Comparison of ENCODE assay signal across 33 mouse cellular contexts in genomic region chr11:77502481-77502880, GRCm38 (mm10). TPM values are rescaled to one million over a fixed set of nuclear protein-coding genes. Genes with fewer than 3 reads are reported as not detected.
DNase-seq lines count a peak whose midpoint lies in the region; ATAC-seq and TF ChIP-seq lines count a peak whose summit lies in the region.
"Had no signal": no experiment of that assay in that cellular context is flagged by ENCODE, and none has a peak within 500 bp of the region (broad histone marks: within the 10 kb centered on the region; RNA-seq: fewer than 3 reads in every experiment).

No protein-coding gene starts in this region.

- no peaks in the 10 kb centered on the region for H3K27me3 ChIP-seq in hindbrain, embryonic 12.5 days
- H3K27me3 ChIP-seq in hindbrain, postnatal 0 days (ENCODE audit: insufficient read depth, low read length) = no peaks in the 10 kb centered on the region
- no peaks in the 10 kb centered on the region for H3K27me3 ChIP-seq in midbrain, embryonic 12.5 days
- H3K27me3 ChIP-seq in midbrain, postnatal 0 days (ENCODE audit: insufficient read depth, low read length) = no peaks in the 10 kb centered on the region
- no peaks in the 10 kb centered on the region for H3K27me3 ChIP-seq in stomach, embryonic 16.5 days (ENCODE audit: control insufficient read depth, insufficient read depth, low read length)
- H3K27me3 ChIP-seq: embryonic facial prominence, embryonic 12.5 days; hindbrain, embryonic 13.5 days; limb, embryonic 12.5 days; lung, embryonic 15.5 days; neural tube, embryonic 13.5 days had no signal

- no peak overlapping the region for H3K4me2 ChIP-seq in hindbrain, embryonic 12.5 days (replicated peaks)
- no peak overlapping the region for H3K4me2 ChIP-seq in hindbrain, postnatal 0 days (ENCODE audit: low read depth, low read length)
- no peak overlapping the region for H3K4me2 ChIP-seq in midbrain, embryonic 12.5 days (replicated peaks)
- no peak overlapping the region for H3K4me2 ChIP-seq in midbrain, postnatal 0 days (ENCODE audit: low read depth, low read length, poor library complexity, severe bottlenecking)
- no peak overlapping the region for H3K4me2 ChIP-seq in stomach, embryonic 16.5 days (ENCODE audit: low read depth, low read length)
- H3K4me2 ChIP-seq: embryonic facial prominence, embryonic 12.5 days; heart, embryonic 11.5 days; hindbrain, embryonic 13.5 days; limb, embryonic 12.5 days; lung, embryonic 15.5 days; neural tube, embryonic 13.5 days had no signal

- intact Hi-C loops in gastrocnemius, adult 2 months (cut with DNase I) = loop anchor here (5.0 to 10.0 kb wide), 2 partner anchors 35 to 398 kb away; no protein-coding TSS in a partner anchor

- peaks cover 31% of the 10 kb centered on the region for H3K4me1 ChIP-seq in hindbrain, embryonic 12.5 days
- H3K4me1 ChIP-seq in hindbrain, postnatal 0 days (ENCODE audit: insufficient read depth, low read length) = peaks cover 16% of the 10 kb centered on the region; the same call in 1 of the 2 replicates
- peaks cover 25% of the 10 kb centered on the region for H3K4me1 ChIP-seq in midbrain, embryonic 12.5 days
- H3K4me1 ChIP-seq in midbrain, postnatal 0 days (ENCODE audit: insufficient read depth, low read length) = no peaks in the 10 kb centered on the region
- H3K4me1 ChIP-seq in stomach, embryonic 16.5 days (ENCODE audit: control insufficient read depth, insufficient read depth, low read length) = peaks cover 17% of the 10 kb centered on the region

- H3K4me3 ChIP-seq in gastrocnemius, adult 2 months = no peak overlapping the region
- H3K4me3 ChIP-seq in hindbrain, embryonic 12.5 days = no peak overlapping the region
- no peak overlapping the region for H3K4me3 ChIP-seq in hindbrain, postnatal 0 days (ENCODE audit: low read length)
- no peak overlapping the region for H3K4me3 ChIP-seq in midbrain, embryonic 12.5 days
- H3K4me3 ChIP-seq in midbrain, postnatal 0 days (ENCODE audit: low read depth, low read length) = no peak overlapping the region
- H3K4me3 ChIP-seq in stomach, embryonic 16.5 days (replicated peaks; ENCODE audit: low read length) = no peak overlapping the region
- H3K4me3 ChIP-seq: embryonic facial prominence, embryonic 12.5 days; forebrain, embryonic 10.5 days; hindbrain, embryonic 13.5 days; left cerebral cortex, adult 2 months; limb, embryonic 12.5 days; lung, embryonic 15.5 days; midbrain, embryonic 10.5 days; neural tube, embryonic 13.5 days had no signal

- DNase-seq in gastrocnemius, adult 2 months = no peak
- DNase-seq in gastrocnemius, adult 8-10 months (ENCODE audit: low spot score in 2 of 2) = no peak
- DNase-seq in hindbrain, postnatal 0 days (ENCODE audit: low spot score) = no peak
- no peak for DNase-seq in midbrain, postnatal 0 days (ENCODE audit: low spot score)
- DNase-seq in thymus, adult 18-20 months = no peak
- DNase-seq: adrenal gland, postnatal 25 days; cerebellum, postnatal 14 days; heart, postnatal 10 days; kidney, postnatal 14 days; thymus, postnatal 4 days had no signal

- H3K27ac ChIP-seq in gastrocnemius, adult 2 months = peak overlapping the region; percentile 70
- H3K27ac ChIP-seq in hindbrain, embryonic 12.5 days = no peak overlapping the region
- no peak overlapping the region for H3K27ac ChIP-seq in hindbrain, postnatal 0 days
- H3K27ac ChIP-seq in midbrain, embryonic 12.5 days (replicated peaks) = no peak overlapping the region
- H3K27ac ChIP-seq in midbrain, postnatal 0 days (ENCODE audit: low read depth, low read length) = no peak overlapping the region
- peak overlapping the region; percentile 34; the same call in 1 of the 2 replicates for H3K27ac ChIP-seq in stomach, embryonic 16.5 days (ENCODE audit: low read length)
- H3K27ac ChIP-seq: embryonic facial prominence, embryonic 12.5 days; forebrain, embryonic 10.5 days; hindbrain, embryonic 13.5 days; limb, embryonic 12.5 days; lung, embryonic 15.5 days; midbrain, embryonic 10.5 days; neural tube, embryonic 13.5 days had no signal

- peak overlapping the region; percentile 5; the same call in 1 of the 2 replicates for H3K9ac ChIP-seq in hindbrain, embryonic 12.5 days
- no peak overlapping the region for H3K9ac ChIP-seq in hindbrain, postnatal 0 days (replicated peaks; ENCODE audit: low read length)
- 0 out of 2 replicates have a peak overlapping the region, but pooled peaks have one; percentile 6 for H3K9ac ChIP-seq in midbrain, embryonic 12.5 days (replicated peaks)
- no peak overlapping the region for H3K9ac ChIP-seq in midbrain, postnatal 0 days (replicated peaks; ENCODE audit: low read length, poor library complexity, severe bottlenecking)
- no peak overlapping the region for H3K9ac ChIP-seq in stomach, embryonic 16.5 days (ENCODE audit: low read length)
- H3K9ac ChIP-seq: embryonic facial prominence, embryonic 12.5 days; hindbrain, embryonic 13.5 days; lung, embryonic 15.5 days; neural tube, embryonic 13.5 days had no signal

- no peaks in the 10 kb centered on the region for H3K9me3 ChIP-seq in hindbrain, embryonic 12.5 days (replicated peaks)
- no peaks in the 10 kb centered on the region for H3K9me3 ChIP-seq in hindbrain, postnatal 0 days (ENCODE audit: low read length)
- no peaks in the 10 kb centered on the region for H3K9me3 ChIP-seq in midbrain, embryonic 12.5 days
- H3K9me3 ChIP-seq in midbrain, postnatal 0 days (ENCODE audit: low read length) = no peaks in the 10 kb centered on the region
- H3K9me3 ChIP-seq in stomach, embryonic 16.5 days (replicated peaks; ENCODE audit: control insufficient read depth, low read length) = no peaks in the 10 kb centered on the region
- H3K9me3 ChIP-seq: embryonic facial prominence, embryonic 12.5 days; forebrain, embryonic 10.5 days; hindbrain, embryonic 13.5 days; limb, embryonic 12.5 days; lung, embryonic 15.5 days; midbrain, embryonic 10.5 days; neural tube, embryonic 13.5 days had no signal

- peaks cover 74% of the 10 kb centered on the region for H3K36me3 ChIP-seq in hindbrain, embryonic 12.5 days
- peaks cover 55% of the 10 kb centered on the region for H3K36me3 ChIP-seq in hindbrain, postnatal 0 days (ENCODE audit: insufficient read depth, low read length)
- H3K36me3 ChIP-seq in midbrain, embryonic 12.5 days = peaks cover 78% of the 10 kb centered on the region
- H3K36me3 ChIP-seq in midbrain, postnatal 0 days (ENCODE audit: insufficient read depth, low read length) = peaks cover 72% of the 10 kb centered on the region
- H3K36me3 ChIP-seq in stomach, embryonic 16.5 days (ENCODE audit: control insufficient read depth, insufficient read depth, low read length) = peaks cover 39% of the 10 kb centered on the region

- WGBS in hindbrain, embryonic 12.5 days = 93% methylated on average over 6 of the region's 6 CpGs
- WGBS in hindbrain, postnatal 0 days = 86% methylated on average over 6 of the region's 6 CpGs
- 88% methylated on average over 6 of the region's 6 CpGs for WGBS in midbrain, embryonic 12.5 days
- 87% methylated on average over 6 of the region's 6 CpGs for WGBS in midbrain, postnatal 0 days
- 75% methylated on average over 6 of the region's 6 CpGs for WGBS in stomach, embryonic 16.5 days

- no peak for TF ChIP-seq CTCF in gastrocnemius, adult 2 months (IDR thresholded peaks at IDR 0.05)
- TF ChIP-seq CTCF in hindbrain, postnatal 0 days (IDR thresholded peaks at IDR 0.05; ENCODE audit: low read depth) = no peak
- no peak for TF ChIP-seq CTCF in midbrain, postnatal 0 days (IDR thresholded peaks at IDR 0.05)

- no peak for ATAC-seq in hindbrain, embryonic 12.5 days (ENCODE audit: low FRiP score)
- no peak for ATAC-seq in hindbrain, postnatal 0 days
- ATAC-seq in midbrain, embryonic 12.5 days (ENCODE audit: low FRiP score, low read depth) = no peak
- no peak for ATAC-seq in midbrain, postnatal 0 days (ENCODE audit: low FRiP score)
- no peak for ATAC-seq in stomach, embryonic 16.5 days (ENCODE audit: insufficient read depth, low FRiP score)
- ATAC-seq: CD4-positive, CD25-positive, alpha-beta regulatory T cell, adult 4 months; forebrain, embryonic 16.5 days; intestine, postnatal 0 days; midbrain, embryonic 16.5 days had no signal

RNA-seq across cellular contexts. Expression of gene Git1, which starts 9.1 kb away (rescaled TPM):
- total RNA-seq in gastrocnemius, adult 2 months (2021) = 10 to 100 TPM; 25.9 to 33.3 TPM
- 10 to 100 TPM; 25.7 to 34.1 (median 29.7) TPM for total RNA-seq in gastrocnemius, adult 8-10 months (2022)
- polyA plus RNA-seq in hindbrain, embryonic 12.5 days (2016; fragmentation: Nextera tagmentation; extraction: Ambion mirVana) = 10.9 and 13.4 TPM in 2 replicates
- total RNA-seq in hindbrain, postnatal 0 days (2014; rRNA removed) = 126 and 127 TPM in 2 replicates
- polyA plus RNA-seq in hindbrain, postnatal 0 days (2015; fragmentation: Nextera tagmentation; extraction: Ambion mirVana) = 13.8 and 15.0 TPM in 2 replicates
- polyA plus RNA-seq in midbrain, embryonic 12.5 days (2016; fragmentation: Nextera tagmentation; extraction: Ambion mirVana) = 12.9 and 13.0 TPM in 2 replicates
- 111 and 143 TPM in 2 replicates for total RNA-seq in midbrain, postnatal 0 days (2014; rRNA removed)
- 18.5 and 19.6 TPM in 2 replicates for polyA plus RNA-seq in midbrain, postnatal 0 days (2015; fragmentation: Nextera tagmentation; extraction: Ambion mirVana)
- 7.9 and 9.1 TPM in 2 replicates for polyA plus RNA-seq in stomach, embryonic 16.5 days (2015; fragmentation: Nextera tagmentation; extraction: Ambion mirVana)

RNA-seq across cellular contexts. Expression of gene Abhd15, which starts 12.4 kb away (rescaled TPM):
- under 1 TPM; 0.18 to 0.50 TPM for total RNA-seq in gastrocnemius, adult 2 months (2021)
- under 1 TPM; 0.10 to 0.92 (median 0.39) TPM for total RNA-seq in gastrocnemius, adult 8-10 months (2022)
- polyA plus RNA-seq in hindbrain, embryonic 12.5 days (2016; fragmentation: Nextera tagmentation; extraction: Ambion mirVana) = 3.5 and 4.2 TPM in 2 replicates
- 3.6 and 4.7 TPM in 2 replicates for total RNA-seq in hindbrain, postnatal 0 days (2014; rRNA removed)
- 2.1 TPM in 2 replicates for polyA plus RNA-seq in hindbrain, postnatal 0 days (2015; fragmentation: Nextera tagmentation; extraction: Ambion mirVana)
- 3.4 and 4.3 TPM in 2 replicates for polyA plus RNA-seq in midbrain, embryonic 12.5 days (2016; fragmentation: Nextera tagmentation; extraction: Ambion mirVana)
- total RNA-seq in midbrain, postnatal 0 days (2014; rRNA removed) = 3.6 and 4.2 TPM in 2 replicates
- 1.6 and 1.8 TPM in 2 replicates for polyA plus RNA-seq in midbrain, postnatal 0 days (2015; fragmentation: Nextera tagmentation; extraction: Ambion mirVana)
- 3.2 and 4.2 TPM in 2 replicates for polyA plus RNA-seq in stomach, embryonic 16.5 days (2015; fragmentation: Nextera tagmentation; extraction: Ambion mirVana)

RNA-seq across cellular contexts. Expression of gene Ankrd13b, which starts 13.0 kb away (rescaled TPM):
- 10 to 100 TPM in 1 of 2 experiments, 1 to 10 TPM in 1; 9.5 to 10.8 TPM for total RNA-seq in gastrocnemius, adult 2 months (2021)
- 10 to 100 TPM in 3 of 4 experiments, 1 to 10 TPM in 1; 9.1 to 13.7 (median 11.7) TPM for total RNA-seq in gastrocnemius, adult 8-10 months (2022)
- 28.3 and 29.2 TPM in 2 replicates for polyA plus RNA-seq in hindbrain, embryonic 12.5 days (2016; fragmentation: Nextera tagmentation; extraction: Ambion mirVana)
- 71.6 and 77.1 TPM in 2 replicates for total RNA-seq in hindbrain, postnatal 0 days (2014; rRNA removed)
- polyA plus RNA-seq in hindbrain, postnatal 0 days (2015; fragmentation: Nextera tagmentation; extraction: Ambion mirVana) = 27.1 and 30.6 TPM in 2 replicates
- polyA plus RNA-seq in midbrain, embryonic 12.5 days (2016; fragmentation: Nextera tagmentation; extraction: Ambion mirVana) = 22.3 and 26.1 TPM in 2 replicates
- 70.3 and 75.5 TPM in 2 replicates for total RNA-seq in midbrain, postnatal 0 days (2014; rRNA removed)
- 41.5 and 43.6 TPM in 2 replicates for polyA plus RNA-seq in midbrain, postnatal 0 days (2015; fragmentation: Nextera tagmentation; extraction: Ambion mirVana)
- polyA plus RNA-seq in stomach, embryonic 16.5 days (2015; fragmentation: Nextera tagmentation; extraction: Ambion mirVana) = 2.4 and 2.8 TPM in 2 replicates

RNA-seq across cellular contexts. Expression of gene Trp53i13, which starts 13.3 kb away (rescaled TPM):
- total RNA-seq in gastrocnemius, adult 2 months (2021) = 1 to 10 TPM; 2.3 to 5.0 TPM
- total RNA-seq in gastrocnemius, adult 8-10 months (2022) = 1 to 10 TPM; 3.3 to 6.0 (median 3.8) TPM
- polyA plus RNA-seq in hindbrain, embryonic 12.5 days (2016; fragmentation: Nextera tagmentation; extraction: Ambion mirVana) = 29.7 and 32.3 TPM in 2 replicates
- total RNA-seq in hindbrain, postnatal 0 days (2014; rRNA removed) = 13.7 and 17.8 TPM in 2 replicates
- polyA plus RNA-seq in hindbrain, postnatal 0 days (2015; fragmentation: Nextera tagmentation; extraction: Ambion mirVana) = 14.3 and 17.2 TPM in 2 replicates
- polyA plus RNA-seq in midbrain, embryonic 12.5 days (2016; fragmentation: Nextera tagmentation; extraction: Ambion mirVana) = 28.8 and 31.3 TPM in 2 replicates
- 7.5 and 7.8 TPM in 2 replicates for total RNA-seq in midbrain, postnatal 0 days (2014; rRNA removed)
- polyA plus RNA-seq in midbrain, postnatal 0 days (2015; fragmentation: Nextera tagmentation; extraction: Ambion mirVana) = 11.4 and 11.5 TPM in 2 replicates
- 25.1 and 25.5 TPM in 2 replicates for polyA plus RNA-seq in stomach, embryonic 16.5 days (2015; fragmentation: Nextera tagmentation; extraction: Ambion mirVana)

RNA-seq across cellular contexts. Expression of gene Gm10392, which starts 16.5 kb away (rescaled TPM):
- total RNA-seq in gastrocnemius, adult 2 months (2021) = not detected
- total RNA-seq in gastrocnemius, adult 8-10 months (2022) = not detected
- 0.14 TPM in 1 of 2 replicates, not detected in the other for polyA plus RNA-seq in hindbrain, embryonic 12.5 days (2016; fragmentation: Nextera tagmentation; extraction: Ambion mirVana)
- total RNA-seq in hindbrain, postnatal 0 days (2014; rRNA removed) = not detected in 2 replicates
- polyA plus RNA-seq in hindbrain, postnatal 0 days (2015; fragmentation: Nextera tagmentation; extraction: Ambion mirVana) = not detected in 2 replicates
- polyA plus RNA-seq in midbrain, embryonic 12.5 days (2016; fragmentation: Nextera tagmentation; extraction: Ambion mirVana) = not detected in 2 replicates
- not detected in 2 replicates for total RNA-seq in midbrain, postnatal 0 days (2014; rRNA removed)
- polyA plus RNA-seq in midbrain, postnatal 0 days (2015; fragmentation: Nextera tagmentation; extraction: Ambion mirVana) = not detected in 2 replicates
- 0.17 TPM in 1 of 2 replicates, not detected in the other for polyA plus RNA-seq in stomach, embryonic 16.5 days (2015; fragmentation: Nextera tagmentation; extraction: Ambion mirVana)
- total RNA-seq: adrenal gland, adult 18-20 months; adrenal gland, postnatal 25 days; gastrocnemius, postnatal 10 days; heart, postnatal 10 days; layer of hippocampus, adult 18-20 months; layer of hippocampus, postnatal 14 days; left cerebral cortex, adult 2 months; left cerebral cortex, postnatal 25 days; liver, adult 2 months had no signal
- polyA plus RNA-seq: embryonic facial prominence, embryonic 12.5 days; forebrain, embryonic 16.5 days; gonadal fat pad, adult 2 months; hindbrain, embryonic 13.5 days; intestine, postnatal 0 days; limb, embryonic 12.5 days; liver, adult 2 months; midbrain, embryonic 16.5 days had no signal

Comparison
In these comparisons a context has a peak if more than half of its experiments do, and no peak if none do; other contexts are left out.
1. H3K9ac ChIP-seq: peak in hindbrain, embryonic 12.5 days (single experiment) and midbrain, embryonic 12.5 days (single experiment); none in hindbrain, postnatal 0 days (single experiment), midbrain, postnatal 0 days (single experiment) and stomach, embryonic 16.5 days (single experiment).
2. H3K27ac ChIP-seq: peak in gastrocnemius, adult 2 months (single experiment) and stomach, embryonic 16.5 days (single experiment); none in hindbrain, embryonic 12.5 days (single experiment), hindbrain, postnatal 0 days (single experiment), midbrain, embryonic 12.5 days (single experiment) and midbrain, postnatal 0 days (single experiment).